Mouse (Mus musculus): ENCODE measurements around the gene Ocrl.

DNA sequence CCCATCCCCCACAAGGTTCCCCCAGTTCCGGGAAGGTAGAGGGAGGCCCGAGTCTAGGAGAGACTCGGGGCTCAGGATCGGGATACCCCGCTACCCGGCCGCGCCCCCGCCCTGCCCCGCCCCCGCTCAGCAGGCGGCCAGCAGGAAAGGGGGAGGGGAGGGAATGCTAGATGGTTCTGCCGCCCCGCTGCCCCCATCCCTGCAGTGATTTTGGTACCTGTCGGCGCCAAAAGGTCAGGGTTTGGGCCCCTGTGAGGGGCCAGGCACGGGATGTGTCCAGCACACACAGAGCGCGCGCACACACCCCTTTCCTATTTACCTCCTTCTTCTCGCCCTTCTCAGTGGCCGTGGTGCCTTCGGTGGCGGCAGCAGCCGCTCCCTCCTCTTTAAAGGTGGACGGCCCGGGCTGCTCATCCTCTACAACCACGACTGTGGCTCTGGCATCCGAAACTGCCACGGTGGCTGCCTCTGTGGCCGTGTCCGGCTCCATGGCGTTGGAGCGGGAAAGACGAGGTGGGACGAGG lies 20.2 kb upstream of the Ocrl start:
- 0 out of 2 replicates have a peak, but pooled peaks have one; percentile 23 for TF ChIP-seq POLR2A (IDR thresholded peaks at IDR 0.05; ENCODE audit: borderline replicate concordance, extremely low read depth, insufficient read depth, insufficient read length, poor library complexity, severe bottlenecking)
- TF ChIP-seq CTCF (IDR thresholded peaks at IDR 0.05; ENCODE audit: borderline replicate concordance, extremely low read depth, insufficient read depth, insufficient read length): no peak
